7 mouse cellular contexts compared by ENCODE assay signal in genomic region chr2:28525943-28526876, GRCm38 (mm10). TPM values are rescaled to one million over a fixed set of nuclear protein-coding genes. Genes with fewer than 3 reads are reported as not detected.
A peak's percentile ranks its signal among the peaks of the same experiment; 100 is the strongest.
DNase-seq lines count a peak whose midpoint lies in the region; ATAC-seq and TF ChIP-seq lines count a peak whose summit lies in the region.

No protein-coding gene starts in this region.

- TF ChIP-seq POLR2A in spleen, adult 2 months (IDR thresholded peaks at IDR 0.05; ENCODE audit: low read depth, low read length), result no peak

- no peaks in the 10 kb centered on the region for H3K9me3 ChIP-seq in heart, embryonic 16.5 days (replicated peaks; ENCODE audit: control insufficient read depth, low read length)
- no peaks in the 10 kb centered on the region for H3K9me3 ChIP-seq in liver, embryonic 15.5 days (replicated peaks)

- H3K4me1 ChIP-seq in heart, embryonic 16.5 days (ENCODE audit: control insufficient read depth, insufficient read depth, low read length), result peaks cover 40% of the 10 kb centered on the region
- peaks cover 22% of the 10 kb centered on the region for H3K4me1 ChIP-seq in liver, embryonic 15.5 days (replicated peaks)
- peaks cover 21% of the 10 kb centered on the region for H3K4me1 ChIP-seq in spleen, adult 2 months (ENCODE audit: control insufficient read depth, insufficient read depth, insufficient read length)

- ATAC-seq in heart, embryonic 16.5 days (replicated peaks; ENCODE audit: extremely low read depth, insufficient read depth, low FRiP score), result no peak
- no peak for ATAC-seq in liver, embryonic 15.5 days (ENCODE audit: insufficient read depth)

- no peak overlapping the region for H3K4me3 ChIP-seq in heart, embryonic 16.5 days (ENCODE audit: low read length)
- H3K4me3 ChIP-seq in liver, embryonic 15.5 days (replicated peaks), result no peak overlapping the region
- no peak overlapping the region for H3K4me3 ChIP-seq in spleen, adult 2 months (ENCODE audit: extremely low read depth, insufficient read depth, insufficient read length)

- H3K36me3 ChIP-seq in heart, embryonic 16.5 days (ENCODE audit: control insufficient read depth, insufficient read depth), result no peaks in the 10 kb centered on the region
- H3K36me3 ChIP-seq in liver, embryonic 15.5 days (replicated peaks), result no peaks in the 10 kb centered on the region
- H3K36me3 ChIP-seq in spleen, adult 2 months (ENCODE audit: control insufficient read depth, insufficient read depth, low read length), result no peaks in the 10 kb centered on the region

- H3K27ac ChIP-seq in heart, embryonic 16.5 days (ENCODE audit: low read length), result peak overlapping the region; percentile 77
- H3K27ac ChIP-seq in liver, embryonic 15.5 days (replicated peaks), result 0 out of 2 replicates have a peak overlapping the region, but pooled peaks have one; percentile 14
- peak overlapping the region; percentile 86 for H3K27ac ChIP-seq in spleen, adult 2 months (ENCODE audit: insufficient read depth, low read length)

- peak; percentile 58; the same call in 1 of the 2 replicates for TF ChIP-seq CTCF in spleen, adult 2 months (IDR thresholded peaks at IDR 0.05; ENCODE audit: extremely low read depth, insufficient read depth, insufficient read length, insufficient replicate concordance)

- peak overlapping the region; percentile 57; the same call in 1 of the 2 replicates for H3K9ac ChIP-seq in heart, embryonic 16.5 days (ENCODE audit: low read length)
- no peak overlapping the region for H3K9ac ChIP-seq in liver, embryonic 15.5 days

- 0 out of 2 replicates have a peak overlapping the region, but pooled peaks have one; percentile 8 for H3K4me2 ChIP-seq in heart, embryonic 16.5 days (ENCODE audit: low read depth, low read length)
- H3K4me2 ChIP-seq in liver, embryonic 15.5 days, result peak overlapping the region; percentile 10; the same call in 1 of the 2 replicates

- 45% methylated on average over 12 of the region's 12 CpGs for WGBS in heart, embryonic 16.5 days
- 22% methylated on average over 12 of the region's 12 CpGs for WGBS in liver, embryonic 15.5 days (ENCODE audit: insufficient replicate concordance)
- WGBS in spleen, adult 2 months, result 11% methylated on average over 12 of the region's 12 CpGs

- DNase-seq in 3T3-L1 (ENCODE audit: low read depth, low spot score), result peak; percentile 66
- peak; percentile 78 for DNase-seq in A20 (ENCODE audit: low read depth, low spot score)
- DNase-seq in cerebellum, postnatal 14 days, result peak; percentile 53 to 72
- DNase-seq in spleen, adult 2 months (ENCODE audit: low read depth in 1 of 2, low spot score in 2 of 2), result peak in 1 of 2 experiments; percentile 67
- no peak for DNase-seq in urinary bladder, postnatal 10 days (ENCODE audit: low spot score)

- H3K27me3 ChIP-seq in heart, embryonic 16.5 days (ENCODE audit: control insufficient read depth, insufficient read depth, low read length), result no peaks in the 10 kb centered on the region
- no peaks in the 10 kb centered on the region for H3K27me3 ChIP-seq in liver, embryonic 15.5 days
- no peaks in the 10 kb centered on the region for H3K27me3 ChIP-seq in spleen, adult 2 months (ENCODE audit: control insufficient read depth, insufficient read depth, low read length)

RNA-seq across cellular contexts. Expression of gene Ralgds, which starts 13.3 kb away (rescaled TPM):
- polyA plus RNA-seq in heart, embryonic 16.5 days (2015; fragmentation: Nextera tagmentation; extraction: Ambion mirVana), result 21.2 and 22.3 TPM in 2 replicates
- polyA plus RNA-seq in liver, embryonic 15.5 days (2015; fragmentation: Nextera tagmentation; extraction: Ambion mirVana), result 1.8 and 2.2 TPM in 2 replicates
- 36.6 and 43.4 TPM in 2 replicates for polyA plus RNA-seq in spleen, adult 2 months (2012; rRNA removed)

RNA-seq across cellular contexts. Expression of gene Gm10134, which starts 20.3 kb away (rescaled TPM):
- 1.3 and 1.4 TPM in 2 replicates for polyA plus RNA-seq in heart, embryonic 16.5 days (2015; fragmentation: Nextera tagmentation; extraction: Ambion mirVana)
- 0.37 and 0.82 TPM in 2 replicates for polyA plus RNA-seq in liver, embryonic 15.5 days (2015; fragmentation: Nextera tagmentation; extraction: Ambion mirVana)
- 0.46 TPM in 1 of 2 replicates, not detected in the other for polyA plus RNA-seq in spleen, adult 2 months (2012; rRNA removed)

RNA-seq across cellular contexts. Expression of gene Gbgt1, which starts 29.5 kb away (rescaled TPM):
- 0.43 and 1.1 TPM in 2 replicates for polyA plus RNA-seq in heart, embryonic 16.5 days (2015; fragmentation: Nextera tagmentation; extraction: Ambion mirVana)
- polyA plus RNA-seq in liver, embryonic 15.5 days (2015; fragmentation: Nextera tagmentation; extraction: Ambion mirVana), result 0.50 and 0.60 TPM in 2 replicates
- 2.9 and 3.7 TPM in 2 replicates for polyA plus RNA-seq in spleen, adult 2 months (2012; rRNA removed)

RNA-seq across cellular contexts. Expression of gene Cel, which starts 37.0 kb away (rescaled TPM):
- polyA plus RNA-seq in heart, embryonic 16.5 days (2015; fragmentation: Nextera tagmentation; extraction: Ambion mirVana), result 0.30 TPM in 1 of 2 replicates, not detected in the other
- polyA plus RNA-seq in liver, embryonic 15.5 days (2015; fragmentation: Nextera tagmentation; extraction: Ambion mirVana), result 0.45 and 5.1 TPM in 2 replicates
- polyA plus RNA-seq in spleen, adult 2 months (2012; rRNA removed), result 1,405 and 1,688 TPM in 2 replicates

RNA-seq across cellular contexts. Expression of gene Gtf3c5, which starts 57.3 kb away (rescaled TPM):
- 28.6 and 29.1 TPM in 2 replicates for polyA plus RNA-seq in heart, embryonic 16.5 days (2015; fragmentation: Nextera tagmentation; extraction: Ambion mirVana)
- polyA plus RNA-seq in liver, embryonic 15.5 days (2015; fragmentation: Nextera tagmentation; extraction: Ambion mirVana), result 12.6 and 14.3 TPM in 2 replicates
- 13.3 and 15.4 TPM in 2 replicates for polyA plus RNA-seq in spleen, adult 2 months (2012; rRNA removed)

Comparison
In these comparisons a context has a peak if more than half of its experiments do, and no peak if none do; other contexts are left out.
1. H3K27ac ChIP-seq: peak in every context shown above with its lines; median percentile 86 in spleen, adult 2 months; 77 in heart, embryonic 16.5 days; 14 in liver, embryonic 15.5 days.